Mouse (Mus musculus): ENCODE results near the gene Bmp6. TPM values are rescaled to one million over a fixed set of nuclear protein-coding genes. Genes with fewer than 3 reads are reported as not detected.
A peak's percentile ranks its signal among the peaks of the same experiment; 100 is the strongest.

The Bmp6 gene
- polyA plus RNA-seq, 1 experiment from 2014 or later = 2.1 TPM

DNA sequence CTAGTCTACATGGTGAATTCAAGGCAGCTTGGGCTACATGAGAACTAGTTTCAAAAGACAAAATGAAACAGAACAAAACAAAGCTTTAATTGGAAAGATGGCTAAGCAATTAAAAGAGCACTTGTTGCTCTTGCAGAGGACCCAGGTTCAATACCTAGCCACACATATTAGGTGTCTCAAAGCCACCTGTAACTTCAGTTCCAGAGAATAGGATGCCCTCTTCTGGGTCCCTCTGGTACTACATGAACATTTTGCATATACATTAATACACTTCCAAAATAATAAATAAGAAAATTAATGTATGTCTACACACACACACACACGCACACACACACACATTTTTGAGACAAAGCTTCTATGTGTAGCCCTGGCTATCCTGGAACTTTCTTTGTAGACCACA, 118.5 kb downstream of the Bmp6 start:
- no peak for DNase-seq (ENCODE audit: low spot score)
- Histone ChIP-seq H3K27me3 (ENCODE audit: insufficient read depth, poor library complexity, severe bottlenecking) (no peaks in the 10 kb centered on the region), H3K9me3 (no peaks in the 10 kb centered on the region), H3K36me3 (no peaks in the 10 kb centered on the region), H3K27ac (no peak overlapping the region), H3K4me3 (no peak overlapping the region), H3K4me1 (no peaks in the 10 kb centered on the region)
- WGBS = 76% methylated on average over 1 of the region's 1 CpGs

DNA sequence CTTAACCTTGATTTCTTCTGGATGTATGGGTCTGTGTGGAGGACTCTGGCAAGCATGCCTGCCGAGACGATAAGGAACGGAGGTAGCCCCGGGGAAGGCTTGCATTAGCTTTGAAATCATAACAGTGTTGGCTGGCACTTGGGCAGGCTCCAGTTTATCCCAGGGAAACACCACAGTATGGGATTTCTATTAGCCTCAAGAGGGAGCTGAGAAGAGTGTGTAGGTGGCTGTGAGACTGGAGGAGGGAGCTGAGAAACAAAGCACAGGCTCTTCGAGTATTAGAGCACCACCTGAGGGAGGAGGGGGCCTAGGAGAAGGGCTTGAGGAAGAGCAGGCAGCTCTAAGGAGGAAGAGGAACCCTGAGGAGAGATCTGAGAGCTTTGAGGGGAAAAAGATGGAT, 126.0 kb downstream of the Bmp6 start:
- no peaks in the 10 kb centered on the region for H3K36me3 ChIP-seq
- H3K27me3 ChIP-seq (ENCODE audit: insufficient read depth, poor library complexity, severe bottlenecking) = no peaks in the 10 kb centered on the region
- H3K9me3 ChIP-seq = no peaks in the 10 kb centered on the region
- no peak overlapping the region for H3K4me3 ChIP-seq
- WGBS = 80% methylated on average over 5 of the region's 5 CpGs
- no peaks in the 10 kb centered on the region for H3K4me1 ChIP-seq
- DNase-seq (ENCODE audit: low spot score) = peak; percentile 59
- no peak overlapping the region for H3K27ac ChIP-seq

DNA sequence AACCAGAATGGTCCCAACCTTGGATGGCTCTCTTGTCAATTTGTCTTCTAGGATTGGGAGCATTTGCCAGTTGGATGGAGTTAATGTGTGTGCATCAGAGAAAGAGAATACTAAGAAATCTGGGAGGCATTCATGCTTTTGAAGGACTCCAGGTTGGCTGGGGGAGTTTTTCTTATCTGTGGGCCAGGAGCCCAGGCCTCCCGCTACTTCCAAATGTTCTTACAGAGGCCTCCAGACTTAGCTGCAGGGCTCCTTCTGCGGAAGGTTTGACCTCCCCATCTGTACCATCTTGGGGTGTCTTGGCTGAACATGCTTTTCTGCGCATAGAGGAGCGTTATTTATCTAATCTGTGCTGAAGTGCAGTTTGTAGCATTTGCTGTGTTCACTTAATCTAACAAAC, 127.7 kb downstream of the Bmp6 start:
- WGBS = 82% methylated on average over 4 of the region's 4 CpGs
- Histone ChIP-seq H3K27ac (no peak overlapping the region), H3K9me3 (no peaks in the 10 kb centered on the region), H3K36me3 (no peaks in the 10 kb centered on the region), H3K4me3 (no peak overlapping the region), H3K4me1 (peaks cover 2% of the 10 kb centered on the region; the same call in 1 of the 2 replicates), H3K27me3 (ENCODE audit: insufficient read depth, poor library complexity, severe bottlenecking) (no peaks in the 10 kb centered on the region)
- DNase-seq (ENCODE audit: low spot score) = no peak

DNA sequence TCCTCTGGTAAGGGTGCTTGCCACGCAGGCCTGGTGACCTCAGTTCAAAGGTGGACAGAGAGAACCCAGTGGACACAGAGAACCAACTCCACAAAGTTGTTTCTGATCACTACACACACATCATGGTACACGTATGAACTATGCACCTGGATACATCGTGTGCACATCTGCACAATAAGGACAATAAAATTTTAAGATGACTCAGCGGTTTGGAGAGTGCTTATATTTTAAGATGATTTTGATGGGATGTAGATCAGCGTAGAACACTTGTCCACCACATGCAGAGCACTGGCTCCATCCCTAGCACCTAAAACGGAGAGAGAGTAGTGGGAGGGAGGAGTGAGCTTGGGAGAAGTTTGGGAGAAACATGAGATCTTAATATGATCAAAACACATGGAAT, 128.6 kb downstream of the Bmp6 start:
- no peak for DNase-seq (ENCODE audit: low spot score)
- H3K9me3 ChIP-seq = no peaks in the 10 kb centered on the region
- H3K4me1 ChIP-seq = peaks cover 2% of the 10 kb centered on the region; the same call in 1 of the 2 replicates
- no peak overlapping the region for H3K27ac ChIP-seq
- H3K4me3 ChIP-seq = no peak overlapping the region
- no peaks in the 10 kb centered on the region for H3K27me3 ChIP-seq (ENCODE audit: insufficient read depth, poor library complexity, severe bottlenecking)
- H3K36me3 ChIP-seq = no peaks in the 10 kb centered on the region
- 89% methylated on average over 6 of the region's 6 CpGs for WGBS

DNA sequence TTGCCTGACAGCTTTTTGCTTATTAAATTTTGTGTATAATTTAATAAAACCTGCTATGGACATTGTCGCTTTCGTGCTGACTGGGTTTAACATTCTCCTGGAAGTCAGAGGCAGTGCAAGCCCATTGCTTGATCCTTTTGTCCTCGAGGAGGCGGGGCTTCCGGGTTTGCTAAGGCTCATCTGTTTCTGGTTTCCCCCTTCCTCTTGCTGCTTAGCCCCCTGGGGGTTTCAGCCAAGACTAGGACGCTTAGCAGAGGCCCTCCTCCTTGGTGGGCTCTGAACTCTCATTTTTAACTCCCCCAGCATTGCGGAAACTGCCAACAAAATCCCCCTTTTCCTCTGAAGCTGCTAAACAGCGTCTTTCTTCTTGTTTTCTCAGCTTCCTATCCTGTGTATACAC, 132.0 kb downstream of the Bmp6 start:
- Histone ChIP-seq H3K27me3 (ENCODE audit: insufficient read depth, poor library complexity, severe bottlenecking) (no peaks in the 10 kb centered on the region), H3K4me1 (peaks cover 2% of the 10 kb centered on the region; the same call in 1 of the 2 replicates), H3K9me3 (no peaks in the 10 kb centered on the region), H3K36me3 (no peaks in the 10 kb centered on the region), H3K27ac (peak overlapping the region; percentile 53; the same call in 1 of the 2 replicates), H3K4me3 (no peak overlapping the region)
- no peak for DNase-seq (ENCODE audit: low spot score)
- WGBS = 48% methylated on average over 8 of the region's 8 CpGs

DNA sequence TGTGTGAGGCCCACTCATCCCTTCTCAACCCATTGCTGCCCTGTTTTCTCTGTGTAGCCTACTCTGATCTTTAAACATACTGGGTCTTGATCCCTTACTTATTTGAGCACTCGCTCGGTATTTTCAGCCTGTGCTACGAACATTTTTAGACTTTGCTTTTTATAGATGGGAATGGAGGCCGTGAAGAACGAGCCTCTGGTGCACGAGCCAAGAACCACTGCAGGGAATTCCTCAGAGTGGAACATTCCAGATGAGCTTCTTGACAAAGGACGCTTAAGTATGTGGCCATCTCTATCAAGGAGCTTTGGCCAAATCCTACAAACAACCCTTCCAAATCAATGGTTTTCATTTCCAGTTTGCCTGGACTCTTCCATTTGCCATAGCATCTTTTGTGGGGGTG, 136.1 kb downstream of the Bmp6 start:
- 77% methylated on average over 7 of the region's 7 CpGs for WGBS
- H3K27me3 ChIP-seq (ENCODE audit: insufficient read depth, poor library complexity, severe bottlenecking) = no peaks in the 10 kb centered on the region
- DNase-seq (ENCODE audit: low spot score) = no peak
- no peak overlapping the region for H3K27ac ChIP-seq
- H3K4me1 ChIP-seq = peaks cover 10% of the 10 kb centered on the region
- H3K9me3 ChIP-seq = no peaks in the 10 kb centered on the region
- no peak overlapping the region for H3K4me3 ChIP-seq
- no peaks in the 10 kb centered on the region for H3K36me3 ChIP-seq

DNA sequence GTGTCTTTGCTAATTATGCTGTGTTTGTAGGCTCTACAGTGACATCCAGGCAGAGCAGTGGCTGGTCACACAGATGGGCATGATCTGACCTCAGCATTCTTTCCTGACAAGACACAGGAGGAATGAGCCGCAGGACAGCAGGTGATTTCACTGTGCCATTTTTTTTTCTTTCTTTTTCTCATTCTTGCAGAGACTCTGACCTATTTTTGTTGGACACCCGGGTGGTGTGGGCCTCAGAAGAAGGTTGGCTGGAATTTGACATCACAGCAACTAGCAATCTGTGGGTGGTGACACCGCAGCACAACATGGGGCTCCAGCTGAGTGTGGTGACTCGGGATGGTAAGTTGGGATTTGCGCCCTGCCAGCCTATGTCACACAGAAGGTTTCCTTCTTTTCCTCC, 139.8 kb downstream of the Bmp6 start:
- Histone ChIP-seq H3K36me3 (no peaks in the 10 kb centered on the region), H3K4me3 (no peak overlapping the region), H3K9me3 (no peaks in the 10 kb centered on the region), H3K27ac (no peak overlapping the region), H3K27me3 (ENCODE audit: insufficient read depth, poor library complexity, severe bottlenecking) (no peaks in the 10 kb centered on the region), H3K4me1 (peaks cover 15% of the 10 kb centered on the region)
- no peak for DNase-seq (ENCODE audit: low spot score)
- WGBS = 80% methylated on average over 5 of the region's 5 CpGs

DNA sequence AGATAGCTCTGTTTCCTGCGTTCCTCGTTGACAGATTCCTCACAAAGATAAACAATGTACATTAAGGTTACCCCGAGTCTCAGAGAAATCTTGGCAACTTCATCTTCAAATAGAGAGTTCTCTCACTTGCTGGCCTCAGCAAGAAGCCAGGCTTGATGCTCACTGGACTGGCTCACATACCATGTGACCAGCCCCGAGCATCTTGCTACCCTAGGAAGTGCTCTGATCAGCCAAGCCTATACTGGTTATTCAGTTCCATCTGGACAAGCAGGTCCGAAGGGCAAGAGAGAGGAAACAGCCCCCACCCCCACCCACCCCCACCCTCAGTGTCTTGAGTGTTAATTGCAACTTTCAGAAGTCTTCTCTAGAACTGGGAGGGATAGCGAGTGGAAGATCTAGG, 141.9 kb downstream of the Bmp6 start:
- Histone ChIP-seq H3K9me3 (no peaks in the 10 kb centered on the region), H3K4me3 (no peak overlapping the region), H3K4me1 (peaks cover 15% of the 10 kb centered on the region), H3K27ac (no peak overlapping the region), H3K36me3 (no peaks in the 10 kb centered on the region), H3K27me3 (ENCODE audit: insufficient read depth, poor library complexity, severe bottlenecking) (no peaks in the 10 kb centered on the region)
- no peak for DNase-seq (ENCODE audit: low spot score)
- 83% methylated on average over 6 of the region's 6 CpGs for WGBS

DNA sequence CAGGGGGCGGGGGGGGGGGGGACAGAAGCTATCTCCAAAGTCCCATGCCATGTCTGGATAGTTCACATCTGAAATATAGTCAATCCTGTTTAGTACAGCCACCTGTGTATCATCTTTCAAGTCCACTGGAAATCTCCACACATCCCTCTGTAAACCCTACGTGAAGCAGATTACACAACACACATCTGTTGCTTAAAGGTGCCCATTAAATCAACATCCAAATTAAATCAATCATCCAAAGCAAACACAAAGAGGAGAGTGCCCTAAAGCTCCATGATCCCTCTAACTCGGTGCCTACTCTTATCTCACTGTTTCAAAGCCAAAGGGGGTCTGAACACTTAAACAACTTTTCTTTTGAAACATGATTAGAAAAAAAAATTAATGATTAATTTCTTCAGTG, 151.8 kb downstream of the Bmp6 start:
- 61% methylated on average over 3 of the region's 3 CpGs for WGBS
- Histone ChIP-seq H3K9me3 (no peaks in the 10 kb centered on the region), H3K27ac (no peak overlapping the region), H3K4me1 (no peaks in the 10 kb centered on the region), H3K4me3 (no peak overlapping the region), H3K27me3 (ENCODE audit: insufficient read depth, poor library complexity, severe bottlenecking) (no peaks in the 10 kb centered on the region), H3K36me3 (peaks cover 38% of the 10 kb centered on the region)
- no peak for DNase-seq (ENCODE audit: low spot score)

DNA sequence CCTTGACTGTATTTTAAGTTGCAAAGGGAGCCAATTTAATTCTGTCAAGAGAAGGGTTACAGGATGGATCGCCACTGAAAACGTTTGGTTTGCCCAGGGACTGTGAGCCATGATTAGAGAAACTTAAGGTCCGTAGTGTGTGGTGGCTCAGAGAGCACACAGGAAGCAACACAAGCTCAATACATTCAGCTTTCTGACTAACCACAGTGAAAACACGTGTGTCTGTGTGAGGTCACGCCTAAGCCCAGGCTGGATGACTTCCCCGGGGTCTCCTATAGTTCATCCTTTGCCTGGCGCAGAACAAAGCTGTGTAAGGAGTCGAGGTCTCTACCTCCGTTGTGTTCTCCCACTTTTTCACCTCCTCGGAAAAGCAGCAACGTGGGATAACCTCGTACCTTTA, 156.4 kb downstream of the Bmp6 start:
- H3K36me3 ChIP-seq = peaks cover 84% of the 10 kb centered on the region
- no peaks in the 10 kb centered on the region for H3K27me3 ChIP-seq (ENCODE audit: insufficient read depth, poor library complexity, severe bottlenecking)
- no peak for DNase-seq (ENCODE audit: low spot score)
- WGBS = 90% methylated on average over 12 of the region's 12 CpGs
- H3K4me3 ChIP-seq = no peak overlapping the region
- H3K27ac ChIP-seq = no peak overlapping the region
- H3K4me1 ChIP-seq = peaks cover 11% of the 10 kb centered on the region
- H3K9me3 ChIP-seq = no peaks in the 10 kb centered on the region

DNA sequence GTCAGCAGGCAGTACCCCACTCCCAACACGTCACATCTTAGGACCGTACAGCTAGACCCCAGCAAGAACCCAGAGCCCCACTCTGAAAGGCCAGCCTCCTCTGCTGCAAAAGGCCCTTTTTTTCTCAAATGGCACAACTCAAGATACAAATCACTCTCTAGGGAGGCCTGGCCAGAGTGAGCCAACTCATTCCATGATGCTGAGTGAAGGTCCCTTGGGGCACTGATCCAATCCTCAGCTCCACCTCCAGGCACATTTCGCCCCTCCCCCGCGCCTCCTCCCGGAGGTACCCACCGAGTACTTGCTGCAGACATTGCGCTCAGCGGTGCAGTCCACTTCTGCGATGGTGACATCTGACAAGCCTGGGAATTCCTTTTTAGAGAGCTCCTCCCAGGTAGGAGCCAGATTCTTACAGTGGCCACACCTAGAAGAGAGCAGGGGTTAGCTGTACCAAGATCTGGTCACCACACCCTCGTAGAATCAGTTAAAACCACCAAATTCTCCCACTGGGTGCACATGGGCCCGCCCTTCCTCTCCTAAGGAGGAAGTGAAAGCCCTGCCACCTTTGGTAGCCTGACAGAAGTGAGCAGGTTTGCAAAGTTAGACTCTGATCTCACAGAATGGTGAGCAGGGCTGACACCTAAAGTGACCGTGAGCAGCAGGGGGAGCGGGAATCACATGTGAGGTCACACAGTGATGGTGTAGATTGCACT, 158.4 kb downstream of the Bmp6 start:
- Histone ChIP-seq H3K4me3 (no peak overlapping the region), H3K4me1 (peaks cover 11% of the 10 kb centered on the region), H3K27ac (no peak overlapping the region), H3K27me3 (ENCODE audit: insufficient read depth, poor library complexity, severe bottlenecking) (no peaks in the 10 kb centered on the region), H3K36me3 (peaks cover 99% of the 10 kb centered on the region), H3K9me3 (no peaks in the 10 kb centered on the region)
- DNase-seq (ENCODE audit: low spot score) = no peak
- 71% methylated on average over 14 of the region's 14 CpGs for WGBS

DNA sequence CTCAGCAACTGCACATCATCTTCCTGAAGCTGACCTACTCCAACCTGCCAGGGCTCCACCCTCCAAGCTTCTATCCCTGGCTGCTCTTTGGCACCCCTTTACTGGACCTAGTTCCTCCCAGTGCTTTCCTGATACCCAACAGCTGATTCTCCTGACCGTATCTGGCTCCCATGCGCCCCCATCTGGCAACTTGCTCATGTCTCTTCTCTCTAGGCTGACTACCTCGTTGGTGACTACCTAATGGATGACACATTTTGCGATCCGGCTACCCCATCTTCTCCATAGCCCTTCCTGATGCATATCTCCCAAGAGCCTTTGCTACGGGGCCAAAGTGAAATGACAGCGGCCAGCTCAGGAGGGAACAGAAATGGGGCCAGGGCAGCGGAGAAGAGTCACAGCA, 161.4 kb downstream of the Bmp6 start:
- Histone ChIP-seq H3K9me3 (no peaks in the 10 kb centered on the region), H3K36me3 (peaks cover 95% of the 10 kb centered on the region), H3K4me3 (no peak overlapping the region), H3K4me1 (peaks cover 11% of the 10 kb centered on the region), H3K27me3 (ENCODE audit: insufficient read depth, poor library complexity, severe bottlenecking) (no peaks in the 10 kb centered on the region), H3K27ac (no peak overlapping the region)
- DNase-seq (ENCODE audit: low spot score) = no peak
- WGBS = 77% methylated on average over 8 of the region's 8 CpGs

DNA sequence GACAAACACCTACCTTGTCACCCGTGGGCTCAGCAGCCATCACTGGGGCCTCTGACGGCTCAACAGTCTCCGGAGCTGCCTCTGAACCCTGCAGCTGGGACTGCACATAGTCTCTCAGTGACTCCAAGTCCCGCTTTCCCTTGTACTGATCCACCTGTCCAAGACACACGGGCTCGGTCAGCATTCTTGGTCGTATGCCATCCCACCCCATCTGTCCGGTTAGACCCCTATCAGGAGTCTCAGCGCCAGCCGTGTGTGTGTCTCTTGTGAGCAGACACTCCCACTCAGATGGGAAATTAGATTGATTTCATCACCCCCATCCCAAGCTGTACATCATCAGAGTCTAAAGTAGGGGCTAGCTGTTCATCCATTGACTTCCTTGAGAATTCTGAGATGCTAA, 162.0 kb downstream of the Bmp6 start:
- WGBS = 89% methylated on average over 10 of the region's 10 CpGs
- Histone ChIP-seq H3K36me3 (peaks cover 93% of the 10 kb centered on the region), H3K4me1 (peaks cover 11% of the 10 kb centered on the region)

More for the DNA sequence above, 162.0 kb downstream of the Bmp6 start:
- no peak for DNase-seq (ENCODE audit: low spot score)
- no peaks in the 10 kb centered on the region for H3K9me3 ChIP-seq
- no peak overlapping the region for H3K4me3 ChIP-seq
- no peaks in the 10 kb centered on the region for H3K27me3 ChIP-seq (ENCODE audit: insufficient read depth, poor library complexity, severe bottlenecking)
- H3K27ac ChIP-seq = no peak overlapping the region

Data from heart, embryonic 10.5 days (tissue).